Comparison of ENCODE assay signal across 25 mouse cellular contexts in the genomic region with DNA sequence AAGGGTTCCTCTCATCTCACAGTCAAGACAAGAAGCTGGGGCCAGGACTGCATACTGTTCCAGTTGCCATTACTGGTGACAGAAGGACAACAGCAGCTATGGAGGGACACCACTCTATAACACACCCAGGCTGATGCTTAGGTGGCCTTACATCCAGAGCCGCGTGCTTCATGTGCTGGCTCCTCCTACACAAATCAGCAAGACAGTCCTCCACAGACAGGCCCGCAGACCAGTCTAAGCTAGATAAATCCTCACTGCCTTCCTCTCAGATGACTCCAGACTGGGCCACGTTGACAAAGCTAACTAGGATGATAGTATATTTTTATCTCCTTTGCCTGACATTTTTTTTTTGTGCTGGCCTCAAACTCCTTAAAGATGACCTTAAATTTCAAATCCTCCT. TPM values are rescaled to one million over a fixed set of nuclear protein-coding genes. Genes with fewer than 3 reads are reported as not detected.
DNase-seq lines count a peak whose midpoint lies in the region; ATAC-seq and TF ChIP-seq lines count a peak whose summit lies in the region.
"Had no signal": no experiment of that assay in that cellular context is flagged by ENCODE, and none has a peak within 500 bp of the region (broad histone marks: within the 10 kb centered on the region; RNA-seq: fewer than 3 reads in every experiment).

No protein-coding gene starts in this region.

- WGBS in neural tube, embryonic 15.5 days: 75% methylated on average over 4 of the region's 4 CpGs
- 76% methylated on average over 4 of the region's 4 CpGs for WGBS in intestine, embryonic 16.5 days

- no peaks in the 10 kb centered on the region for H3K9me3 ChIP-seq in megakaryocyte, embryonic 14.5 days
- H3K9me3 ChIP-seq in MEL (replicated peaks; ENCODE audit: insufficient read depth, low read length): no peaks in the 10 kb centered on the region
- H3K9me3 ChIP-seq in neural tube, embryonic 15.5 days (replicated peaks): no peaks in the 10 kb centered on the region
- no peaks in the 10 kb centered on the region for H3K9me3 ChIP-seq in intestine, embryonic 16.5 days (ENCODE audit: control insufficient read depth, low read length)
- H3K9me3 ChIP-seq: G1E had no signal

- H3K79me2 ChIP-seq in MEL (ENCODE audit: control insufficient read depth, insufficient read depth, low read length, poor library complexity): no peaks in the 10 kb centered on the region

- ATAC-seq in megakaryocyte, adult 5-6 weeks (ENCODE audit: poor library complexity, severe bottlenecking): no peak
- no peak for ATAC-seq in neural tube, embryonic 15.5 days (ENCODE audit: low FRiP score)
- ATAC-seq in intestine, embryonic 16.5 days: no peak
- ATAC-seq: activated CD4-positive, CD25-positive, alpha-beta regulatory T cell, adult 4 months; CD4-positive, CD25-positive, alpha-beta regulatory T cell, adult 4 months; Patski had no signal

- H3K36me3 ChIP-seq in megakaryocyte, embryonic 14.5 days (replicated peaks; ENCODE audit: low read length): no peaks in the 10 kb centered on the region
- peaks cover 0 to 4% of the 10 kb centered on the region in 2 experiments; a peak in 2 of 4 replicates for H3K36me3 ChIP-seq in MEL (ENCODE audit: control insufficient read depth in 1 of 2, insufficient read depth in 2 of 2, low read length in 2 of 2)
- H3K36me3 ChIP-seq in neural tube, embryonic 15.5 days: no peaks in the 10 kb centered on the region
- H3K36me3 ChIP-seq in intestine, embryonic 16.5 days (ENCODE audit: control insufficient read depth, insufficient read depth, low read length): no peaks in the 10 kb centered on the region
- H3K36me3 ChIP-seq: G1E had no signal

- no peak for TF ChIP-seq POLR2A in MEL (IDR thresholded peaks at IDR 0.05; ENCODE audit: control insufficient read depth in 1 of 2, insufficient read depth in 1 of 2, low read depth in 1 of 2, low read length in 2 of 2, poor library complexity in 1 of 2)

- TF ChIP-seq CTCF in MEL (IDR thresholded peaks at IDR 0.05 in 2 of 3, conservative IDR thresholded peaks at IDR 0.05 in 1 of 3; ENCODE audit: control insufficient read depth in 1 of 3, insufficient read depth in 1 of 3, low read depth in 2 of 3, low read length in 3 of 3, poor library complexity in 1 of 3, severe bottlenecking in 1 of 3): no peak

- DNase-seq in ES-CJ7 (ENCODE audit: low read depth, low spot score) (peak; percentile 65), MEL (ENCODE audit: low read depth, low spot score) (peak; percentile 21), ZHBTc4 (ENCODE audit: low read depth, low spot score) (peak; percentile 62)
- no peak for DNase-seq in frontal cortex, postnatal 10 days (ENCODE audit: low spot score in 2 of 2)
- DNase-seq: adrenal gland, adult 2 months; adrenal gland, adult 8-10 months; adrenal gland, postnatal 10 days; adrenal gland, postnatal 14 days; adrenal gland, postnatal 25 days; adrenal gland, postnatal 36 days; B cell, adult 2 months; cerebellum, adult 11 months; cerebellum, adult 11-12 months; cerebellum, adult 18-20 months; cerebellum, adult 2 months; cerebellum, adult 8-10 months had no signal

- H3K4me3 ChIP-seq in megakaryocyte, embryonic 14.5 days (replicated peaks): peak overlapping the region; percentile 38
- H3K4me3 ChIP-seq in MEL (ENCODE audit: control insufficient read depth in 1 of 2, insufficient read depth in 1 of 2, low read depth in 2 of 2, low read length in 2 of 2): no peak overlapping the region
- H3K4me3 ChIP-seq in neural tube, embryonic 15.5 days (replicated peaks): no peak overlapping the region
- H3K4me3 ChIP-seq in intestine, embryonic 16.5 days (ENCODE audit: low read length): no peak overlapping the region

- H3K4me2 ChIP-seq in neural tube, embryonic 15.5 days: no peak overlapping the region
- H3K4me2 ChIP-seq in intestine, embryonic 16.5 days (ENCODE audit: low read depth, low read length): no peak overlapping the region

- peaks cover 11% of the 10 kb centered on the region for H3K4me1 ChIP-seq in megakaryocyte, embryonic 14.5 days
- peaks cover 0 to 4% of the 10 kb centered on the region in 2 experiments; a peak in 1 of 4 replicates for H3K4me1 ChIP-seq in MEL (ENCODE audit: control insufficient read depth in 1 of 2, insufficient read depth in 2 of 2, low read length in 2 of 2)
- no peaks in the 10 kb centered on the region for H3K4me1 ChIP-seq in neural tube, embryonic 15.5 days
- H3K4me1 ChIP-seq in intestine, embryonic 16.5 days (ENCODE audit: control insufficient read depth, insufficient read depth, low read length): no peaks in the 10 kb centered on the region

- H3K27me3 ChIP-seq in megakaryocyte, embryonic 14.5 days (replicated peaks): peaks cover 13% of the 10 kb centered on the region
- peaks cover 0 to 3% of the 10 kb centered on the region in 2 experiments; a peak in 3 of 4 replicates for H3K27me3 ChIP-seq in MEL (ENCODE audit: control insufficient read depth in 1 of 2, insufficient read depth in 2 of 2, low read length in 2 of 2)
- H3K27me3 ChIP-seq in neural tube, embryonic 15.5 days (replicated peaks): no peaks in the 10 kb centered on the region; the same call in 1 of the 2 replicates
- no peaks in the 10 kb centered on the region for H3K27me3 ChIP-seq in intestine, embryonic 16.5 days (replicated peaks; ENCODE audit: control insufficient read depth, insufficient read depth, low read length)
- H3K27me3 ChIP-seq: CH12.LX had no signal

- no peak for TF ChIP-seq RAD21 in MEL (IDR thresholded peaks at IDR 0.05; ENCODE audit: low read depth, low read length)

- no peak overlapping the region for H3K27ac ChIP-seq in MEL (ENCODE audit: control insufficient read depth, low read depth, low read length)
- H3K27ac ChIP-seq in neural tube, embryonic 15.5 days (replicated peaks): no peak overlapping the region
- no peak overlapping the region for H3K27ac ChIP-seq in intestine, embryonic 16.5 days (ENCODE audit: low read length)

- no peak for TF ChIP-seq EP300 in MEL (IDR thresholded peaks at IDR 0.05; ENCODE audit: low read depth in 1 of 2, low read length in 2 of 2)

- H3K9ac ChIP-seq in MEL (ENCODE audit: control insufficient read depth, low read depth, low read length, poor library complexity, severe bottlenecking): no peak overlapping the region
- H3K9ac ChIP-seq in neural tube, embryonic 15.5 days (replicated peaks): no peak overlapping the region
- H3K9ac ChIP-seq in intestine, embryonic 16.5 days (ENCODE audit: low read depth, low read length): no peak overlapping the region

TF ChIP-seq in MEL, 35 proteins besides CTCF, POLR2A, EP300 and RAD21:
- TF ChIP-seq POLR2AphosphoS2 (IDR thresholded peaks at IDR 0.05; ENCODE audit: low read length) (no peak), NELFE (IDR thresholded peaks at IDR 0.05; ENCODE audit: low read depth, low read length) (no peak), USF1 (IDR thresholded peaks at IDR 0.05; ENCODE audit: low read depth, low read length) (no peak), CHD2 (IDR thresholded peaks at IDR 0.05; ENCODE audit: low read length) (no peak), MAFK (IDR thresholded peaks at IDR 0.05; ENCODE audit: borderline replicate concordance, low read depth, low read length) (no peak), ETS1 (IDR thresholded peaks at IDR 0.05; ENCODE audit: low read depth, low read length) (no peak), TCF12 (IDR thresholded peaks at IDR 0.05; ENCODE audit: low read depth, low read length) (no peak), MAZ (IDR thresholded peaks at IDR 0.05; ENCODE audit: low read depth, low read length) (no peak), E2F4 (IDR thresholded peaks at IDR 0.05; ENCODE audit: borderline replicate concordance, low read depth, low read length) (no peak), MAX (IDR thresholded peaks at IDR 0.05; ENCODE audit: low read length) (no peak), HCFC1 (IDR thresholded peaks at IDR 0.05; ENCODE audit: low read depth, low read length) (no peak)

RNA-seq across cellular contexts. Expression of a gene that starts 5.2 kb away (rescaled TPM):
- 8.8 TPM in 1 of 2 replicates, not detected in the other for polyA plus RNA-seq in megakaryocyte, embryonic 14.5 days (2012; ENCODE audit: insufficient read depth, low replicate concordance)
- 45.3 and 48.4 TPM in 2 replicates for total RNA-seq in megakaryocyte, adult 5-6 weeks (2015)
- 31.1 and 33.4 TPM in 2 replicates for total RNA-seq in megakaryocyte, adult 5-6 weeks (2017)
- total RNA-seq in MEL (2012; rRNA removed): 22.1 and 23.5 TPM in 2 replicates
- 10 to 100 TPM in 1 of 2 experiments, not detected in 1; 26.3 TPM for polyA plus RNA-seq in MEL (2012; ENCODE audit: insufficient read depth in 1 of 2, insufficient read length in 2 of 2, low read depth in 1 of 2, low replicate concordance in 2 of 2, missing spikeins in 1 of 2)
- 7.2 and 10.5 TPM in 2 replicates for polyA plus RNA-seq in neural tube, embryonic 15.5 days (2015; fragmentation: Nextera tagmentation; extraction: Ambion mirVana)
- 22.4 and 22.7 TPM in 2 replicates for polyA plus RNA-seq in intestine, embryonic 16.5 days (2015; fragmentation: Nextera tagmentation; extraction: Ambion mirVana)
- total RNA-seq: G1E had no signal
- polyA plus RNA-seq: G1E had no signal

RNA-seq across cellular contexts. Expression of a gene that starts 34.5 kb away (rescaled TPM):
- polyA plus RNA-seq in megakaryocyte, embryonic 14.5 days (2012; ENCODE audit: insufficient read depth, low replicate concordance): 8.1 and 16.5 TPM in 2 replicates
- 3.4 and 7.8 TPM in 2 replicates for total RNA-seq in megakaryocyte, adult 5-6 weeks (2015)
- 3.1 and 5.3 TPM in 2 replicates for total RNA-seq in megakaryocyte, adult 5-6 weeks (2017)
- 3.4 and 3.8 TPM in 2 replicates for total RNA-seq in MEL (2012; rRNA removed)
- 1 to 10 TPM in 1 of 2 experiments, not detected in 1; 8.3 TPM for polyA plus RNA-seq in MEL (2012; ENCODE audit: insufficient read depth in 1 of 2, insufficient read length in 2 of 2, low read depth in 1 of 2, low replicate concordance in 2 of 2, missing spikeins in 1 of 2)
- polyA plus RNA-seq in neural tube, embryonic 15.5 days (2015; fragmentation: Nextera tagmentation; extraction: Ambion mirVana): 15.0 and 16.1 TPM in 2 replicates
- 9.4 and 9.6 TPM in 2 replicates for polyA plus RNA-seq in intestine, embryonic 16.5 days (2015; fragmentation: Nextera tagmentation; extraction: Ambion mirVana)

RNA-seq across cellular contexts. Expression of a gene that starts 48.5 kb away (rescaled TPM):
- 6.3 and 16.9 TPM in 2 replicates for polyA plus RNA-seq in megakaryocyte, embryonic 14.5 days (2012; ENCODE audit: insufficient read depth, low replicate concordance)
- 145 TPM in 2 replicates for total RNA-seq in megakaryocyte, adult 5-6 weeks (2015)
- total RNA-seq in megakaryocyte, adult 5-6 weeks (2017): 234 and 235 TPM in 2 replicates
- total RNA-seq in MEL (2012; rRNA removed): 113 and 121 TPM in 2 replicates
- 10 to 100 TPM; 53.7 to 84.0 TPM for polyA plus RNA-seq in MEL (2012; ENCODE audit: insufficient read depth in 1 of 2, insufficient read length in 2 of 2, low read depth in 1 of 2, low replicate concordance in 2 of 2, missing spikeins in 1 of 2)
- polyA plus RNA-seq in neural tube, embryonic 15.5 days (2015; fragmentation: Nextera tagmentation; extraction: Ambion mirVana): 44.3 and 52.4 TPM in 2 replicates
- 44.5 TPM in 2 replicates for polyA plus RNA-seq in intestine, embryonic 16.5 days (2015; fragmentation: Nextera tagmentation; extraction: Ambion mirVana)

Comparison
In these comparisons a context has a peak if more than half of its experiments do, and no peak if none do; other contexts are left out.
1. DNase-seq: peak in ES-CJ7 (single experiment), MEL (single experiment) and ZHBTc4 (single experiment); none in frontal cortex, postnatal 10 days (0 of 2).